Mouse (Mus musculus): Measurements from ENCODE around the gene Fgl2. TPM values are rescaled to one million over a fixed set of nuclear protein-coding genes. Genes with fewer than 3 reads are reported as not detected.

Fgl2 gene
- polyA plus RNA-seq, 2 experiments: 0.99 to 1.8 TPM

- no peak overlapping the region for H3K9ac ChIP-seq (ENCODE audit: low read depth, low read length, severe bottlenecking)
- H3K27ac ChIP-seq (replicated peaks; ENCODE audit: low read depth, low read length): no peak overlapping the region
- no peaks in the 10 kb centered on the region for H3K27me3 ChIP-seq (ENCODE audit: control insufficient read depth, insufficient read depth, low read length)
- no peak overlapping the region for H3K4me3 ChIP-seq (replicated peaks; ENCODE audit: low read length)
- peaks cover 4% of the 10 kb centered on the region; the same call in 1 of the 2 replicates for H3K4me1 ChIP-seq (ENCODE audit: control insufficient read depth, insufficient read depth, low read length)
- no peaks in the 10 kb centered on the region for H3K9me3 ChIP-seq (ENCODE audit: control insufficient read depth, low read length)
- WGBS: 91% methylated on average over 6 of the region's 6 CpGs
- no peaks in the 10 kb centered on the region for H3K36me3 ChIP-seq (ENCODE audit: control insufficient read depth, insufficient read depth, low read length)
- TF ChIP-seq POLR2A (IDR thresholded peaks at IDR 0.05; ENCODE audit: borderline replicate concordance, extremely low read depth, insufficient read depth, insufficient read length): no peak
- no peak overlapping the region for H3K4me2 ChIP-seq (replicated peaks; ENCODE audit: low read depth, low read length, severe bottlenecking)
- no peak for DNase-seq (ENCODE audit: low spot score)
- ATAC-seq (ENCODE audit: low FRiP score, low read depth): no peak
These were observed 54.2 kb downstream of the Fgl2 start for GRCm38 (mm10) chr5:21426666-21427065.

Other genes starting within 250 kb of the Fgl2 start
- gene Gsap, start 186.4 kb upstream of the Fgl2 start, polyA plus RNA-seq (2012; rRNA removed): 2.8 and 3.0 TPM in 2 replicates
- gene Gsap, start 186.4 kb upstream of the Fgl2 start, polyA plus RNA-seq (2014; fragmentation: Nextera tagmentation; extraction: Ambion mirVana): 2.9 and 4.0 TPM in 2 replicates
- 0.09 TPM in 2 replicates for gene Ccdc146, start 52.0 kb downstream of the Fgl2 start, polyA plus RNA-seq (2012; rRNA removed)
- gene Ccdc146, start 52.0 kb downstream of the Fgl2 start, polyA plus RNA-seq (2014; fragmentation: Nextera tagmentation; extraction: Ambion mirVana): 0.11 and 0.18 TPM in 2 replicates
- gene Fam185a, start 52.3 kb downstream of the Fgl2 start, polyA plus RNA-seq (2012; rRNA removed): 4.4 TPM in 2 replicates
- 4.9 and 5.3 TPM in 2 replicates for gene Fam185a, start 52.3 kb downstream of the Fgl2 start, polyA plus RNA-seq (2014; fragmentation: Nextera tagmentation; extraction: Ambion mirVana)
- gene Lrrc17, start 170.9 kb downstream of the Fgl2 start, polyA plus RNA-seq (2012; rRNA removed): 87.7 and 102 TPM in 2 replicates
- gene Lrrc17, start 170.9 kb downstream of the Fgl2 start, polyA plus RNA-seq (2014; fragmentation: Nextera tagmentation; extraction: Ambion mirVana): 109 and 116 TPM in 2 replicates

Measured in limb, embryonic 14.5 days (tissue).